ENCODE assay signal across 9 mouse cellular contexts in genomic region chr16:64899084-64899483, GRCm38 (mm10). TPM values are rescaled to one million over a fixed set of nuclear protein-coding genes. Genes with fewer than 3 reads are reported as not detected.
DNase-seq lines count a peak whose midpoint lies in the region; ATAC-seq lines count a peak whose summit lies in the region.
"Had no signal": no experiment of that assay in that cellular context is flagged by ENCODE, and none has a peak within 500 bp of the region (broad histone marks: within the 10 kb centered on the region; RNA-seq: fewer than 3 reads in every experiment).

No protein-coding gene starts in this region.

- peak; percentile 29 for DNase-seq in embryo, embryonic 10 days (ENCODE audit: low spot score)
- DNase-seq in embryo, embryonic 10.5 days (ENCODE audit: low spot score) = no peak
- DNase-seq in spleen, adult 12 weeks (ENCODE audit: low spot score) = peak; percentile 17
- DNase-seq in spleen, postnatal 4 days (ENCODE audit: low spot score in 2 of 2) = no peak
- DNase-seq in spleen, postnatal 36 days (ENCODE audit: low spot score in 2 of 2) = peak; percentile 33 to 50
- no peak for DNase-seq in urinary bladder, postnatal 36 days (ENCODE audit: low spot score in 2 of 2)
- DNase-seq in frontal cortex, postnatal 14 days (ENCODE audit: low spot score in 2 of 2) = no peak
- DNase-seq: liver, embryonic 13.5 days had no signal

- peak; percentile 93 for ATAC-seq in common myeloid progenitor, adult 5-6 weeks (replicated peaks; ENCODE audit: low read depth, poor library complexity, severe bottlenecking)

RNA-seq across cellular contexts. Expression of gene Cggbp1, which starts 47.3 kb away (rescaled TPM):
- 91.0 and 107 TPM in 2 replicates for total RNA-seq in common myeloid progenitor, adult 5-6 weeks (2017)

RNA-seq across cellular contexts. Expression of gene Zfp654, which starts 47.6 kb away (rescaled TPM):
- total RNA-seq in common myeloid progenitor, adult 5-6 weeks (2017) = 26.7 and 28.8 TPM in 2 replicates

Comparison
In these comparisons a context has a peak if more than half of its experiments do, and no peak if none do; other contexts are left out.
1. DNase-seq: peak in embryo, embryonic 10 days (single experiment), spleen, adult 12 weeks (single experiment) and spleen, postnatal 36 days (2 of 2); none in embryo, embryonic 10.5 days (single experiment), spleen, postnatal 4 days (0 of 2), urinary bladder, postnatal 36 days (0 of 2) and frontal cortex, postnatal 14 days (0 of 2).